Comparison of ENCODE assay signal across 8 mouse cellular contexts in genomic region chr8:119557132-119557531, GRCm38 (mm10). TPM values are rescaled to one million over a fixed set of nuclear protein-coding genes. Genes with fewer than 3 reads are reported as not detected.
DNase-seq lines count a peak whose midpoint lies in the region; ATAC-seq and TF ChIP-seq lines count a peak whose summit lies in the region.

No protein-coding gene starts in this region.

- H3K27ac ChIP-seq in heart, embryonic 11.5 days (ENCODE audit: low read depth, low read length) = no peak overlapping the region
- no peak overlapping the region for H3K27ac ChIP-seq in forebrain, embryonic 16.5 days (ENCODE audit: low read length)
- peak overlapping the region; percentile 68; the same call in 1 of the 2 replicates for H3K27ac ChIP-seq in macrophage

- H3K36me3 ChIP-seq in heart, embryonic 11.5 days (ENCODE audit: control insufficient read depth, insufficient read depth, low read length) = no peaks in the 10 kb centered on the region; the same call in 1 of the 2 replicates
- H3K36me3 ChIP-seq in E14TG2a.4 (ENCODE audit: insufficient read depth, low read length) (peaks cover 38% of the 10 kb centered on the region), macrophage (ENCODE audit: inconsistent target) (peaks cover 6% of the 10 kb centered on the region)
- 0 out of 2 replicates have a peak, but pooled peaks cover 4% of the 10 kb centered on the region for H3K36me3 ChIP-seq in forebrain, embryonic 16.5 days (ENCODE audit: control insufficient read depth, insufficient read depth)

- intact Hi-C loops in heart, postnatal 36 days (cut with DNase I) = loop anchor here (5.0 kb wide), 2 partner anchors 45 to 120 kb away; no protein-coding TSS in a partner anchor
- intact Hi-C loops in left cerebral cortex, postnatal 10 days (cut with DNase I) = no loop called here

- DNase-seq in heart, postnatal 36 days = no peak
- no peak for DNase-seq in left cerebral cortex, postnatal 10 days (ENCODE audit: extremely low spot score in 1 of 2, low spot score in 2 of 2)
- DNase-seq in embryo, embryonic 10 days (ENCODE audit: low spot score) = no peak
- DNase-seq in left cerebral cortex, adult 18-20 months (ENCODE audit: low spot score in 2 of 2) = no peak

- H3K4me1 ChIP-seq in heart, embryonic 11.5 days (ENCODE audit: control insufficient read depth, insufficient read depth, low read length) = peaks cover 23% of the 10 kb centered on the region
- H3K4me1 ChIP-seq in E14TG2a.4 (replicated peaks; ENCODE audit: low read depth, low read length) = peaks cover 75% of the 10 kb centered on the region
- peaks cover 27% of the 10 kb centered on the region for H3K4me1 ChIP-seq in forebrain, embryonic 16.5 days (replicated peaks; ENCODE audit: control insufficient read depth, insufficient read depth, low read length)

- peak overlapping the region; percentile 88 for H3K4me2 ChIP-seq in heart, embryonic 11.5 days
- peak overlapping the region; percentile 91 for H3K4me2 ChIP-seq in forebrain, embryonic 16.5 days (ENCODE audit: low read length)

- WGBS in heart, embryonic 11.5 days (ENCODE audit: insufficient replicate concordance) = 80% methylated on average over 9 of the region's 9 CpGs
- WGBS in forebrain, embryonic 16.5 days = 78% methylated on average over 9 of the region's 9 CpGs
- 41% methylated on average over 6 of the region's 9 CpGs for WGBS in macrophage (ENCODE audit: missing documents)

- H3K9ac ChIP-seq in heart, embryonic 11.5 days (ENCODE audit: low read depth, low read length) = peak overlapping the region; percentile 93
- H3K9ac ChIP-seq in forebrain, embryonic 16.5 days (replicated peaks; ENCODE audit: low read depth, low read length) = no peak overlapping the region

- H3K4me3 ChIP-seq in heart, embryonic 11.5 days (ENCODE audit: low read depth, low read length) = peak overlapping the region; percentile 88
- peak overlapping the region; percentile 92 for H3K4me3 ChIP-seq in E14TG2a.4 (replicated peaks; ENCODE audit: low read length)
- H3K4me3 ChIP-seq in forebrain, embryonic 16.5 days (replicated peaks; ENCODE audit: low read length) = peak overlapping the region; percentile 78
- peak overlapping the region; percentile 92 for H3K4me3 ChIP-seq in macrophage (ENCODE audit: inconsistent target)

- TF ChIP-seq CTCF in E14TG2a.4 (conservative IDR thresholded peaks at IDR 0.05; ENCODE audit: low read length) = no peak

- H3K27me3 ChIP-seq in heart, embryonic 11.5 days (ENCODE audit: control insufficient read depth, insufficient read depth, low read length) = no peaks in the 10 kb centered on the region
- no peaks in the 10 kb centered on the region for H3K27me3 ChIP-seq in E14TG2a.4 (ENCODE audit: insufficient read depth, low read length)
- no peaks in the 10 kb centered on the region for H3K27me3 ChIP-seq in forebrain, embryonic 16.5 days (replicated peaks; ENCODE audit: control insufficient read depth, insufficient read depth, low read length)

- H3K79me2 ChIP-seq in macrophage (ENCODE audit: inconsistent target) = peaks cover 60% of the 10 kb centered on the region

- ATAC-seq in heart, embryonic 11.5 days (replicated peaks; ENCODE audit: insufficient number of reproducible peaks, low FRiP score, low TSS enrichment) = no peak
- ATAC-seq in forebrain, embryonic 16.5 days = no peak

- no peaks in the 10 kb centered on the region for H3K9me3 ChIP-seq in heart, embryonic 11.5 days (replicated peaks; ENCODE audit: control insufficient read depth, low read length)
- no peaks in the 10 kb centered on the region for H3K9me3 ChIP-seq in E14TG2a.4 (ENCODE audit: low read length)
- H3K9me3 ChIP-seq in forebrain, embryonic 16.5 days (ENCODE audit: control insufficient read depth, low read length) = no peaks in the 10 kb centered on the region

RNA-seq across cellular contexts. Expression of gene Mbtps1, which starts 1.4 kb away (rescaled TPM):
- 63.6 and 80.5 TPM in 2 replicates for polyA plus RNA-seq in heart, embryonic 11.5 days (2014; fragmentation: Nextera tagmentation; extraction: Ambion mirVana)
- 10 to 100 TPM; 39.7 to 41.3 TPM for total RNA-seq in heart, postnatal 36 days (2021)
- polyA plus RNA-seq in forebrain, embryonic 16.5 days (2015; fragmentation: Nextera tagmentation; extraction: Ambion mirVana) = 66.6 and 75.9 TPM in 2 replicates
- total RNA-seq in macrophage (2018; cell fraction: chromatin; rRNA removed) = 100 to 1,000 TPM in 15 of 26 experiments, 10 to 100 TPM in 11; 48.8 to 173 (median 113) TPM
- total RNA-seq in macrophage (2018; cell fraction: cytosol; rRNA removed) = 10 to 100 TPM; 15.1 to 41.5 (median 26.2) TPM
- total RNA-seq in macrophage (2018; cell fraction: nucleus; rRNA removed) = 100 to 1,000 TPM in 5 of 26 experiments, 10 to 100 TPM in 21; 40.2 to 122 (median 61.3) TPM
- polyA plus RNA-seq in macrophage (2018) = 27.0 to 33.7 TPM (median 28.9 TPM) in 3 replicates
- total RNA-seq in left cerebral cortex, postnatal 10 days (2021) = 10 to 100 TPM; 59.1 to 70.0 TPM
- total RNA-seq in left cerebral cortex, adult 18-20 months (2021) = 10 to 100 TPM; 61.9 to 65.5 TPM

RNA-seq across cellular contexts. Expression of gene Hsdl1, which starts 17.9 kb away (rescaled TPM):
- 36.3 and 37.3 TPM in 2 replicates for polyA plus RNA-seq in heart, embryonic 11.5 days (2014; fragmentation: Nextera tagmentation; extraction: Ambion mirVana)
- total RNA-seq in heart, postnatal 36 days (2021) = 10 to 100 TPM; 19.1 to 21.1 TPM
- polyA plus RNA-seq in forebrain, embryonic 16.5 days (2015; fragmentation: Nextera tagmentation; extraction: Ambion mirVana) = 179 and 183 TPM in 2 replicates
- 10 to 100 TPM in 23 of 26 experiments, 1 to 10 TPM in 3; 7.0 to 30.4 (median 16.2) TPM for total RNA-seq in macrophage (2018; cell fraction: chromatin; rRNA removed)
- total RNA-seq in macrophage (2018; cell fraction: cytosol; rRNA removed) = 10 to 100 TPM; 29.3 to 49.0 (median 38.2) TPM
- total RNA-seq in macrophage (2018; cell fraction: nucleus; rRNA removed) = 10 to 100 TPM; 15.4 to 41.9 (median 31.0) TPM
- polyA plus RNA-seq in macrophage (2018) = 22.6 to 36.4 TPM (median 30.2 TPM) in 3 replicates
- total RNA-seq in left cerebral cortex, postnatal 10 days (2021) = 10 to 100 TPM; 48.3 to 56.2 TPM
- 10 to 100 TPM; 47.2 to 55.7 TPM for total RNA-seq in left cerebral cortex, adult 18-20 months (2021)

RNA-seq across cellular contexts. Expression of gene Dnaaf1, which starts 17.9 kb away (rescaled TPM):
- polyA plus RNA-seq in heart, embryonic 11.5 days (2014; fragmentation: Nextera tagmentation; extraction: Ambion mirVana) = 0.26 and 0.38 TPM in 2 replicates
- not detected for total RNA-seq in heart, postnatal 36 days (2021)
- 0.24 and 0.39 TPM in 2 replicates for polyA plus RNA-seq in forebrain, embryonic 16.5 days (2015; fragmentation: Nextera tagmentation; extraction: Ambion mirVana)
- not detected for total RNA-seq in macrophage (2018; cell fraction: chromatin; rRNA removed)
- total RNA-seq in macrophage (2018; cell fraction: cytosol; rRNA removed) = not detected
- total RNA-seq in macrophage (2018; cell fraction: nucleus; rRNA removed) = not detected
- not detected in 3 replicates for polyA plus RNA-seq in macrophage (2018)
- not detected for total RNA-seq in left cerebral cortex, postnatal 10 days (2021)
- under 1 TPM; 0.19 to 0.21 TPM for total RNA-seq in left cerebral cortex, adult 18-20 months (2021)

RNA-seq across cellular contexts. Expression of gene Taf1c, which starts 47.9 kb away (rescaled TPM):
- polyA plus RNA-seq in heart, embryonic 11.5 days (2014; fragmentation: Nextera tagmentation; extraction: Ambion mirVana) = 7.1 and 8.0 TPM in 2 replicates
- total RNA-seq in heart, postnatal 36 days (2021) = 1 to 10 TPM; 3.6 to 3.8 TPM
- 19.3 and 19.4 TPM in 2 replicates for polyA plus RNA-seq in forebrain, embryonic 16.5 days (2015; fragmentation: Nextera tagmentation; extraction: Ambion mirVana)
- 10 to 100 TPM in 25 of 26 experiments, 1 to 10 TPM in 1; 9.0 to 32.1 (median 20.1) TPM for total RNA-seq in macrophage (2018; cell fraction: chromatin; rRNA removed)
- 1 to 10 TPM; 2.1 to 7.6 (median 5.3) TPM for total RNA-seq in macrophage (2018; cell fraction: cytosol; rRNA removed)
- total RNA-seq in macrophage (2018; cell fraction: nucleus; rRNA removed) = 10 to 100 TPM in 18 of 26 experiments, 1 to 10 TPM in 8; 6.9 to 19.7 (median 12.0) TPM
- 2.5 to 6.5 TPM (median 6.3 TPM) in 3 replicates for polyA plus RNA-seq in macrophage (2018)
- total RNA-seq in left cerebral cortex, postnatal 10 days (2021) = 10 to 100 TPM; 11.2 to 12.5 TPM
- 10 to 100 TPM; 10.7 to 12.3 TPM for total RNA-seq in left cerebral cortex, adult 18-20 months (2021)

RNA-seq across cellular contexts. Expression of gene Adad2, which starts 55.4 kb away (rescaled TPM):
- not detected in 2 replicates for polyA plus RNA-seq in heart, embryonic 11.5 days (2014; fragmentation: Nextera tagmentation; extraction: Ambion mirVana)
- total RNA-seq in heart, postnatal 36 days (2021) = not detected
- not detected in 2 replicates for polyA plus RNA-seq in forebrain, embryonic 16.5 days (2015; fragmentation: Nextera tagmentation; extraction: Ambion mirVana)
- total RNA-seq in macrophage (2018; cell fraction: chromatin; rRNA removed) = not detected
- not detected for total RNA-seq in macrophage (2018; cell fraction: cytosol; rRNA removed)
- total RNA-seq in macrophage (2018; cell fraction: nucleus; rRNA removed) = not detected
- not detected in 3 replicates for polyA plus RNA-seq in macrophage (2018)
- not detected for total RNA-seq in left cerebral cortex, postnatal 10 days (2021)
- total RNA-seq in left cerebral cortex, adult 18-20 months (2021) = under 1 TPM; 0.37 to 0.45 TPM
